Mouse (Mus musculus) forebrain, embryonic 11.5 days (tissue): ENCODE results near the gene Lrch1. TPM values are rescaled to one million over a fixed set of nuclear protein-coding genes. Genes with fewer than 3 reads are reported as not detected.
A peak's percentile ranks its signal among the peaks of the same experiment; 100 is the strongest.

Experiments used
- ATAC-seq: fragments of 200-750 bp; cut with Nextera tagmentation; replicated peaks from 2 replicates; pipeline ENCODE4 v1.8.0; 2017; ENCODE audit warnings: moderate TSS enrichment; ENCODE audit not compliant: low FRiP score
- DNase-seq: peaks from one replicate; pipeline ENCODE4 v3.0.0-alpha.2; 2017; ENCODE audit warnings: low spot score
- H3K27ac ChIP-seq: fragments of 300-500 bp; sonication (generic); 2 replicates; pipeline ENCODE4 v1.5.1; 2014; ENCODE audit warnings: low read depth, low read length
- H3K27me3 ChIP-seq: fragments of 300-500 bp; sonication (generic); 2 replicates; pipeline ENCODE4 v1.6.1; 2014; ENCODE audit warnings: mild to moderate bottlenecking, low read length, mixed read lengths; ENCODE audit not compliant: control insufficient read depth, insufficient read depth
- H3K36me3 ChIP-seq: fragments of 300-500 bp; sonication (generic); 2 replicates; pipeline ENCODE4 v1.6.1; 2014; ENCODE audit warnings: mild to moderate bottlenecking, low read length, moderate library complexity, mixed read lengths; ENCODE audit not compliant: control insufficient read depth, insufficient read depth
- H3K4me1 ChIP-seq: fragments of 300-500 bp; sonication (generic); replicated peaks from 2 replicates; pipeline ENCODE4 v1.6.1; 2014; ENCODE audit warnings: low read length, mixed read lengths; ENCODE audit not compliant: control insufficient read depth, insufficient read depth
- H3K4me2 ChIP-seq: fragments of 300-500 bp; sonication (generic); 2 replicates; pipeline ENCODE4 v1.6.1; 2014; ENCODE audit warnings: low read depth, mild to moderate bottlenecking, low read length, moderate library complexity, mixed read lengths; ENCODE audit not compliant: severe bottlenecking
- H3K4me3 ChIP-seq: fragments of 300-500 bp; sonication (generic); 2 replicates; pipeline ENCODE4 v1.5.1; 2014; ENCODE audit warnings: low read depth, low read length
- H3K9ac ChIP-seq: fragments of 300-500 bp; sonication (generic); 2 replicates; pipeline ENCODE4 v1.6.1; 2014; ENCODE audit warnings: low read length
- H3K9me3 ChIP-seq: fragments of 300-500 bp; sonication (generic); 2 replicates; pipeline ENCODE4 v1.6.1; 2016; ENCODE audit warnings: low read length, mixed read lengths; ENCODE audit not compliant: control insufficient read depth
- WGBS: fragments of 180-500 bp; shearing (Covaris S2); extraction: QIAGEN DNeasy Blood & Tissue Kit; methylation state at CpG from one replicate; pipeline ENCODE4 v1.1.7; 2014; 5-methylcytosine and 5-hydroxymethylcytosine counted together
- polyA plus RNA-seq: library from polyadenylated mRNA; unstranded; fragments of >200 nt; fragmentation: Nextera tagmentation; extraction: Ambion mirVana; gene quantifications from 2 replicates; pipeline ENCODE4 v1.2.1, GENCODE M21; 2014

The Lrch1 gene
- polyA plus RNA-seq, 1 experiment from 2014 or later, result 8.5 TPM

GRCm38 (mm10) chr14:74822757-74823680 lies 124.7 kb downstream of the Lrch1 start:
- Histone ChIP-seq H3K27ac (no peak overlapping the region), H3K4me2 (no peak overlapping the region), H3K4me3 (no peak overlapping the region), H3K4me1 (no peaks in the 10 kb centered on the region), H3K36me3 (no peaks in the 10 kb centered on the region), H3K9me3 (no peaks in the 10 kb centered on the region), H3K27me3 (no peaks in the 10 kb centered on the region), H3K9ac (no peak overlapping the region)
- ATAC-seq, result no peak
- no peak for DNase-seq
- WGBS, result 91% methylated on average over 7 of the region's 7 CpGs

DNA sequence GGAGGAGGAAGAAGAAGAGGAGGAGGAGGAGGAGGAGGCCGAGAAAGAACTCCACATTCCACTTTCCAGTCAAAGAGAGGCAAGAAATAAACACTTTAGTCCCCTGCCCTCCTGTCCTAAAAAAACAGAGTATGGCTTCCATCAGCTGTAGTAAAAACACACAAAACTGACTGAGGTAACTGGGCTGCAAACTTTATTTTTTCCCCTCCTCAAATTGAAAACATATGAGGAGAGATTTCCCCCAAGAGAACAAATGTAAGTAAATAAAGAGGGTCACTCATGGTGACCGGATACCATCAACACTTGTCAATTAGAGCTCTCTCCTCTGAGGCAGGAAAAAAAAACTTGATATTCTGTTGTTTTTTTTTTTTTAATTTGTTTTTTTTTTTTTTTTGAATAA lies 125.6 kb downstream of the Lrch1 start:
- ATAC-seq (no peak), DNase-seq (no peak)
- H3K36me3 ChIP-seq, result no peaks in the 10 kb centered on the region
- H3K4me3 ChIP-seq, result no peak overlapping the region
- no peaks in the 10 kb centered on the region for H3K9me3 ChIP-seq
- no peak overlapping the region for H3K4me2 ChIP-seq
- no peaks in the 10 kb centered on the region for H3K27me3 ChIP-seq
- H3K9ac ChIP-seq, result no peak overlapping the region
- no peaks in the 10 kb centered on the region for H3K4me1 ChIP-seq
- H3K27ac ChIP-seq, result no peak overlapping the region
- 67% methylated on average over 2 of the region's 2 CpGs for WGBS

DNA sequence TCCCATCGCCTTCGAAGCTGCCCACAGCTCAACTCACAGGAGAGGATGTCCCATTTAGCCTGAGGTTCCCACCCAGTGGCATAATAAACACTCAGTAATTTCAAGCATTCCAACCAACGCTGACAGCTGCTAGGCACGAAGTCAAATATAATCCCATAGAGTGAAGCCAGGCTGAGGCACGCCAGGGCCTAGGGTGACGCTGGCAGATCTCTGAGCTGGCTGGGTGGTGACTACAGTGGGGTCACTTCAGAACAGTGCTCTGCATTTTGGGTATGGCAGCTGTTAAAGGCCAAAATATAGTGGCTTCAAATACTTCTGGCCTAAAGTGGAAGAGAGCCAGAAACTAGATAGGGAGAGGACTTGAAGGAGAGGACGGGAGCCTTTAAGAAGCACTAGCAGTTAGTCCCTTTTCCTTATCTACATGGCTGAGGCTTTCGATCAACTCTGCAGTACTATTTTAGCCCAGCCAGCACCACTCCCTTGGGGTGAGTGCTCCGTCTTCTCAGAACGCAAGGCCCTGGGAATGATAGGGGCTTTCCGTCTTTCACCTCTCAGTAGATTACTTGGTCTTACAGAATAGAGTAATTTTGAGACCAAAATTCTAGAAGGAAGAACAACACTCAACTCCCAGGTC lies 127.4 kb downstream of the Lrch1 start:
- DNase-seq (no peak), ATAC-seq (no peak)
- H3K9me3 ChIP-seq, result no peaks in the 10 kb centered on the region
- H3K27ac ChIP-seq, result no peak overlapping the region
- H3K9ac ChIP-seq, result no peak overlapping the region
- WGBS, result 90% methylated on average over 11 of the region's 11 CpGs
- H3K36me3 ChIP-seq, result no peaks in the 10 kb centered on the region
- H3K4me3 ChIP-seq, result no peak overlapping the region
- H3K27me3 ChIP-seq, result no peaks in the 10 kb centered on the region
- H3K4me2 ChIP-seq, result no peak overlapping the region
- H3K4me1 ChIP-seq, result no peaks in the 10 kb centered on the region

- DNase-seq (no peak), ATAC-seq (peak; percentile 53; the same call in 1 of the 2 replicates)
- 25% methylated on average over 6 of the region's 6 CpGs for WGBS
- Histone ChIP-seq H3K27ac (no peak overlapping the region), H3K4me1 (no peaks in the 10 kb centered on the region), H3K27me3 (no peaks in the 10 kb centered on the region), H3K36me3 (no peaks in the 10 kb centered on the region), H3K4me2 (no peak overlapping the region), H3K4me3 (no peak overlapping the region), H3K9ac (no peak overlapping the region), H3K9me3 (no peaks in the 10 kb centered on the region)
Measured at GRCm38 (mm10) chr14:74816705-74817104, 131.0 kb downstream of the Lrch1 start.

- Histone ChIP-seq H3K4me2 (no peak overlapping the region), H3K36me3 (no peaks in the 10 kb centered on the region), H3K27ac (no peak overlapping the region), H3K4me1 (no peaks in the 10 kb centered on the region), H3K9ac (no peak overlapping the region), H3K9me3 (no peaks in the 10 kb centered on the region), H3K27me3 (no peaks in the 10 kb centered on the region), H3K4me3 (no peak overlapping the region)
- ATAC-seq (no peak), DNase-seq (peak; percentile 56)
- WGBS, result 69% methylated on average over 17 of the region's 17 CpGs
Measured at GRCm38 (mm10) chr14:74814848-74815789, 132.6 kb downstream of the Lrch1 start.

DNA sequence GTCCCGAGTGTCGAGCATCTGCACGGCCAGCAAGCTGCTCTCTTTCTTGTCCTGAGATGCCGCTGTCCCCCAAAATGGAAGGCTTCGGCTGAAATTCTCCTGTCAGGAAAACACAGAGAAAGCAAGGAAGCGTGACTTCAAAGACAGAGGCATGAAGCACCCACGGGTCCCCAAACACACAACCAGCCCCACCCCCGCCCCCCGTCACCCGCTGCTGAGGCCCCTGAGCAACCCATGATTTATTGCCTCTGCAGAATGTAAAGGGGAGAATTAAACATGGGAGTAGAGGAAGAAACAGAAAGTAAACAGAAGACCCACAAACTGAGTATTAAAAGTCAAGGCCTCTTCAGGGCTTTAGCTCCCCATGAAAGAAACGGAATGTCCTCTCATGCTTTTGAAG lies 136.1 kb downstream of the Lrch1 start:
- Histone ChIP-seq H3K4me3 (no peak overlapping the region), H3K36me3 (no peaks in the 10 kb centered on the region), H3K27ac (no peak overlapping the region), H3K4me2 (no peak overlapping the region), H3K4me1 (no peaks in the 10 kb centered on the region), H3K9me3 (no peaks in the 10 kb centered on the region), H3K9ac (no peak overlapping the region), H3K27me3 (no peaks in the 10 kb centered on the region)
- DNase-seq (no peak), ATAC-seq (no peak)
- WGBS, result 86% methylated on average over 11 of the region's 11 CpGs

- ATAC-seq, result no peak
- no peak for DNase-seq
- H3K27me3 ChIP-seq, result no peaks in the 10 kb centered on the region
- H3K36me3 ChIP-seq, result no peaks in the 10 kb centered on the region
- no peak overlapping the region for H3K27ac ChIP-seq
- H3K9me3 ChIP-seq, result no peaks in the 10 kb centered on the region; the same call in 1 of the 2 replicates
- H3K4me3 ChIP-seq, result no peak overlapping the region
- H3K9ac ChIP-seq, result no peak overlapping the region
- H3K4me1 ChIP-seq, result no peaks in the 10 kb centered on the region
- WGBS, result 80% methylated on average over 1 of the region's 1 CpGs
- H3K4me2 ChIP-seq, result no peak overlapping the region
Measured at GRCm38 (mm10) chr14:74801961-74802360, 145.7 kb downstream of the Lrch1 start.
